Mouse (Mus musculus) testis, adult 2 months (tissue): ENCODE measurements around the gene Arntl2. TPM values are rescaled to one million over a fixed set of nuclear protein-coding genes. Genes with fewer than 3 reads are reported as not detected.

Experiments used
- H3K27ac ChIP-seq: fragments of 200-500 bp; 2 replicates; pipeline ENCODE4 v1.5.1; 2012; ENCODE audit warnings: low read depth, low read length; ENCODE audit not compliant: control insufficient read depth, insufficient read depth
- H3K27me3 ChIP-seq: fragments of 200-500 bp; 2 replicates; pipeline ENCODE4 v1.6.1; 2012; ENCODE audit warnings: mild to moderate bottlenecking, low read length, moderate library complexity; ENCODE audit not compliant: control insufficient read depth, insufficient read depth
- H3K36me3 ChIP-seq: fragments of 200-500 bp; 2 replicates; pipeline ENCODE4 v1.6.1; 2012; ENCODE audit warnings: mild to moderate bottlenecking, low read length; ENCODE audit not compliant: control insufficient read depth, insufficient read depth
- H3K4me1 ChIP-seq: fragments of 200-500 bp; 2 replicates; pipeline ENCODE4 v1.6.1; 2012; ENCODE audit warnings: low read length; ENCODE audit not compliant: control insufficient read depth, insufficient read depth
- H3K4me3 ChIP-seq: fragments of 200-500 bp; 2 replicates; pipeline ENCODE4 v1.5.1; 2012; ENCODE audit warnings: low read depth, mild to moderate bottlenecking, low read length, moderate library complexity, mixed read lengths; ENCODE audit not compliant: control insufficient read depth
- CTCF ChIP-seq: fragments of 200-500 bp; IDR thresholded peaks from 2 replicates; pipeline ENCODE4 v1.5.1; 2012; ENCODE audit warnings: low read depth, mild to moderate bottlenecking, inconsistent platforms, low read length, moderate library complexity; ENCODE audit not compliant: control insufficient read depth, insufficient read depth, insufficient replicate concordance
- POLR2A ChIP-seq: fragments of 200-500 bp; IDR thresholded peaks from 2 replicates; pipeline ENCODE4 v1.6.1; 2012; ENCODE audit warnings: low read depth, mild to moderate bottlenecking, inconsistent platforms, low read length, moderate library complexity; ENCODE audit not compliant: control insufficient read depth
- polyA plus RNA-seq: library from polyadenylated mRNA; depleted of rRNA; stranded (reverse); fragments of >200 nt; gene quantifications from 2 replicates; pipeline ENCODE4 v1.2.3, GENCODE M21; 2012

Gene Arntl2
- polyA plus RNA-seq, 1 experiment = 3.0 TPM

DNA sequence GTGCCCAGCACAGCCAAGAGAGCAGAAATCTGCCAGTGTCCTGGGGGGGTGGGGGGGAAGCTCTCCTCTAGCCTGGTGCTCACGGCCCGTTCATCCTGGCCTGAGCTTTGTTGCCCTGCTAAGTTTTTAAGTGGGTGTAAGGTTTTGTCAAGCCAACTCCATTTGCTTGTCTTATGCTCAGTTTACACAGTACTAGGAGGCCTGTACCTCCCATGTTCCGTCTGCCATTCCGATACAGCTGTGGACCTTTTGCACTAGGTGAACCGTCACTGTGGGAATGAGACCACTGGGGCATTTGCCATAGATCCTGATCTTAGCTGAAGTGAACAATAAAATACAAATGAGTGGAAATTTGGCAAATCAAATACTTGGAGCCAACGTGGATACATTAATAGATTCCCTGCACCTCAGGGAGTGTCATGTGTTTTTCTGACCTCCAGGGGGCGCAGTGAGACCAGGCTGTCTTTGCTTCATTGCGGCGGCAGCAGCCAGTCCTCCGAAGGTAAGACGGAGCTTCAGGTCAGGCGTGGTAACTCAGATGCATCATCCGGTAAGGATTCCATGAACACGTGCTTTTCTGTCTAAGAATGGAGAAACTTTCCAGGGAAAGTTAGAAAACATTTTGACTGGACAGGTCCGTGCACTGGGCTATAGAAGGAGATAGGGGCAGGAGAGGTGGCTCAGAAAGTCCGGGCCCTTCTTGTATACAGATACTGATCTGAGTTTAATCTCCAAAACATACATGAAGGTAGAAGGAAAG, 29.1 kb downstream of the Arntl2 start:
- no peaks in the 10 kb centered on the region for H3K36me3 ChIP-seq
- H3K27ac ChIP-seq = no peak overlapping the region
- H3K4me1 ChIP-seq = peaks cover 2% of the 10 kb centered on the region; the same call in 1 of the 2 replicates
- H3K27me3 ChIP-seq = no peaks in the 10 kb centered on the region
- H3K4me3 ChIP-seq = no peak overlapping the region
- TF ChIP-seq CTCF (peak; percentile 89; the same call in 1 of the 2 replicates), POLR2A (no peak)

DNA sequence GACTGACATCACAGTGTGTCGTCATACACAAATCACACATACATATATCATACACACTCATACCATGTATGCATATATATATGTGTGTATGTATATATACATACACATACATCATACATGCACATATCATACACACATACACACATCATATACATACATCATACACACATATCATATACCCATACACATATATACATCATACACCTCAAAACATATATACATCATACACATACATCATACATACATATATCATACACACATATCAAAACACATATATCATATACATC, 29.6 kb downstream of the Arntl2 start:
- Histone ChIP-seq H3K4me3 (no peak overlapping the region), H3K27ac (no peak overlapping the region), H3K36me3 (no peaks in the 10 kb centered on the region), H3K27me3 (no peaks in the 10 kb centered on the region), H3K4me1 (no peaks in the 10 kb centered on the region; the same call in 1 of the 2 replicates)
- TF ChIP-seq POLR2A (no peak), CTCF (no peak)

DNA sequence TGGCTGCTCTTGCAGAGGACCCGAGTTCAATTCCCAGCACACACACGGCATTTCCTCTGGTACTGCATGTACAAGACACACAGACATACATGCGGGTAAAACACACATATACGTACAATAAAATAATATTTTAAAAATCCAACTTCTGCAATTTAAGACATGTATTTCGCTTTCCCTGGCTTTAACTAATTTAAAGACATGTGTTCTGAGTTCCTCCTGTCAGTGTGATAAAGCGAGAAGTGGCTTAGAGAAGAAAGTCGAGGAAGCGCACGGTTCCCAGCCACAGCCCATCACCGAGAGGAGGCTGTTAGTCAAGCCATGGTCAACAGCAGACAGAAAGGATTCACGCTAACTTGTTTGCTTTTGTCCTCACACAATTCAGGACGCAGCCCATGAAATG, 35.5 kb downstream of the Arntl2 start:
- Histone ChIP-seq H3K27me3 (no peaks in the 10 kb centered on the region), H3K36me3 (no peaks in the 10 kb centered on the region), H3K27ac (no peak overlapping the region), H3K4me3 (no peak overlapping the region), H3K4me1 (no peaks in the 10 kb centered on the region)
- TF ChIP-seq POLR2A = no peak
- no peak for TF ChIP-seq CTCF

DNA sequence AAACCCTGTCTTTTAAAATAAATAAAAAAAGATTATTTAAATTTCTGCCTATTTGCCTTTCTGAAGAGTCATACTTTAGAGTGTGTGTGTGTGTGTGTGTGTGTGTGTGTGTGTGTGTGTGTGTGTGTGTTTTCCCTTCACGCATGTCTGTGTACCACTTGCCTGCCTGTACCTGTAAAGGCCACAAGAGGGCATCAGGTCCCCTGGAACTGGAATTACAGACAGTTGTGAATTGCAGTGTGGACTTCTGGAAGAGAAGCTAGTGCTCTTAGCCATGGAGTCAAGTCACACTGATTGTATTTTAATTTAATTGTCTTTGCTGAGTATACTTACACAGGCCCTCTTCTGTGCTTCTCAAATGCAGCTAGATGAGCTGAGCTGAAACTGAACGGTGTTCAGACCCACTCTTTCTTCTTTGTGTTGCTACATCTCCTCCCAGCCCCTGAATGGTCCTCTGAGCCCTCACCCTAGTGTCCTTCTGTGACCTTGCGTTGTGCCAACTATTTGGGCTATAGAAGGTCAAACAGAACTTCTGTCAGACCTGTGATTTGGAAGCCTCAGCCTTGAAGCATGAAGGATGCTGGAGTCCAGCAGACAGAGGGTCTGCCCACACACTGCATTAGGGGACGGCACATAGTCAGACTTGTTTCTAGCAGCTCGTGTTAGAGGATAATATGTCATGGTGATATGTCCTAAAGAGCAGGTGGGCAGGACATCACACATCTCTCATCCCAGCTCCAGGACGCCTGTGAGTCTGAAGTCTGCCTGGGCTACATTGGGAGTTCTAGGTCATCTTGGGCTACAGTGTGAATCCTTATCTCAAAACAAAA, 37.8 kb downstream of the Arntl2 start:
- no peaks in the 10 kb centered on the region for H3K27me3 ChIP-seq
- no peaks in the 10 kb centered on the region for H3K4me1 ChIP-seq
- TF ChIP-seq CTCF = peak; percentile 36; the same call in 1 of the 2 replicates
- TF ChIP-seq POLR2A = no peak

DNA sequence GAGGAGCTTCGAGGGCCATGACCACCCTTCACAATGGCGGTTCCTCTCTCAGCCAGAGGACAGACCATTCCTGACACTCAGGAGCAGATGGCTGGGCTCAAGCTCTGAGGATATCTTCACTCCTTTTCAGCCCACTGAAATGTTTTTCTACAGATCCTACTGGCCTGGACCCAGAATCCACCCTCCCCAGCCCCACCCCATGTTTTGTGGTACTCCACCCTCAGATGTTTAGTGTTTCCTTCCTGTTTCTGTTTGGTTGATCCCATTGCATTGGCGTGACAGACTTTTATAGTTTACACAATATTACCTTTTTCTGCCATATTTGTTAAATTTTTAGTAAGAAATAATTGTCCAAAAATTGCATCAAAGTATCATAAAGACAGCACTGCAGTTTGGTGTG, 38.5 kb downstream of the Arntl2 start:
- Histone ChIP-seq H3K4me3 (no peak overlapping the region), H3K4me1 (no peaks in the 10 kb centered on the region), H3K27ac (no peak overlapping the region), H3K27me3 (no peaks in the 10 kb centered on the region), H3K36me3 (no peaks in the 10 kb centered on the region)
- TF ChIP-seq POLR2A = no peak
- no peak for TF ChIP-seq CTCF

More for the DNA sequence above, 37.8 kb downstream of the Arntl2 start:
- Histone ChIP-seq H3K27ac (no peak overlapping the region), H3K36me3 (no peaks in the 10 kb centered on the region), H3K4me3 (no peak overlapping the region)

DNA sequence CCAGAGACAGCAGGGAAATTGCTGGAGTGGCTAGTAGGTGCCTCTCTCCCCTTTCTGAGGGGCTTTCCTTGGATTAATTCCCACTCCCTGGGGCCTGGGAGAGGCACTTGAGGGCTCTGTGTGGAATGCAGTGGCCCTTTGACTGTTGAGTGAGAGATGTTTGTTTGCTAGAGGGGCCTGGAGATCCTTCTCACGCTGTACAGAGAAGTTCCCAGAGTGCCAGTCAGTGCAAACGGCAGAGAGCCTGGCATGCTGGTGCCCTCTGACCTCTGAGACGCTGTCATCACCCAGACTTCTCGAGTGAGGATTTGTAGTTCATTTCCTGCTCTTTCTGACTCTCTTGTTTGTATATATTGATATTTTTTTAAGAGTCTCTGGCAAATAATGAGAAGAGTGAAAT, 39.9 kb downstream of the Arntl2 start:
- TF ChIP-seq POLR2A = no peak
- no peak for TF ChIP-seq CTCF
- H3K36me3 ChIP-seq = no peaks in the 10 kb centered on the region
- H3K27me3 ChIP-seq = no peaks in the 10 kb centered on the region
- H3K4me1 ChIP-seq = no peaks in the 10 kb centered on the region
- no peak overlapping the region for H3K27ac ChIP-seq
- no peak overlapping the region for H3K4me3 ChIP-seq

DNA sequence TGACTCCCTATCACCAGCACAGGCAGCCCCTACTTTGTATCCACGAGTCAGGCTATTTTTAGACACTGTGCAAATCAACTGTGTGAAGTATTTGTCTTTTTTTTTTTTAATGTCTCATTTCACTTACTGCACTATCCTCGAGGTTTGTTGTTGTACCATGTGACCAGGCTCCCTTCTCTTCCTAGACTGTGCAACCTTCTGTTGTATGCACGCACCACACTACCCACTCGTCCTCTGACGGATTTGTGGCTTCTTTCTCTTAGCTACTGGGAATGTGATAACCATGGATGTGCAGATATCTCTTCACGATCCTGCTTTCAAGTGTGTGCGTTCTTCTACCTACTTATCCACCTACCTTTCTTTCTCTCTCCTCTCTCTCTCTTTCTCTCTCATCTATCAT, 41.5 kb downstream of the Arntl2 start:
- no peak for TF ChIP-seq POLR2A
- TF ChIP-seq CTCF = no peak
- H3K4me3 ChIP-seq = no peak overlapping the region
- no peaks in the 10 kb centered on the region for H3K27me3 ChIP-seq
- H3K4me1 ChIP-seq = no peaks in the 10 kb centered on the region; the same call in 1 of the 2 replicates
- H3K36me3 ChIP-seq = no peaks in the 10 kb centered on the region
- H3K27ac ChIP-seq = no peak overlapping the region
